Mouse (Mus musculus) common myeloid progenitor, adult 5-6 weeks (primary cell): ENCODE results near the gene Rilpl1. TPM values are rescaled to one million over a fixed set of nuclear protein-coding genes. Genes with fewer than 3 reads are reported as not detected.
A peak's percentile ranks its signal among the peaks of the same experiment; 100 is the strongest.
"Not testable (repeated sequence)": the region's sequence is repeated elsewhere in the genome, so short reads cannot be mapped to it uniquely, and the experiment has no call there.

Source experiments
- ATAC-seq: replicated peaks from 2 replicates; pipeline ENCODE4 v1.8.0; 2016; ENCODE audit warnings: low read depth, mild to moderate bottlenecking, moderate TSS enrichment, inconsistent platforms; ENCODE audit not compliant: poor library complexity, severe bottlenecking
- total RNA-seq: library from RNA; stranded (forward); fragments of 200-1000, 187-1606 nt; gene quantifications from 2 replicates; pipeline ENCODE4 v1.2.3, GENCODE M21; 2017

The Rilpl1 gene
- total RNA-seq, 1 experiment from 2014 or later, result 5.3 TPM

- not testable (repeated sequence) for ATAC-seq
These were observed 70.3 kb downstream of the Rilpl1 start for GRCm38 (mm10) chr5:124460922-124461321.

- no peak for ATAC-seq
These were observed 74.4 kb downstream of the Rilpl1 start for GRCm38 (mm10) chr5:124456762-124457161.

- no peak for ATAC-seq
These were observed 77.1 kb downstream of the Rilpl1 start for GRCm38 (mm10) chr5:124454082-124454419.

- no peak for ATAC-seq
These were observed 77.7 kb downstream of the Rilpl1 start for GRCm38 (mm10) chr5:124453339-124454081.

- ATAC-seq, result no peak
These were observed 78.5 kb downstream of the Rilpl1 start for GRCm38 (mm10) chr5:124452494-124453228.

- ATAC-seq, result no peak
These were observed 80.4 kb downstream of the Rilpl1 start for GRCm38 (mm10) chr5:124450641-124451340.

- ATAC-seq, result no peak
These were observed 81.1 kb downstream of the Rilpl1 start for GRCm38 (mm10) chr5:124450051-124450450.

GRCm38 (mm10) chr5:124449494-124449893 lies 81.7 kb downstream of the Rilpl1 start:
- no peak for ATAC-seq

- ATAC-seq, result peak; percentile 77
These were observed 84.8 kb downstream of the Rilpl1 start for GRCm38 (mm10) chr5:124446301-124446881.

- no peak for ATAC-seq
These were observed 85.4 kb downstream of the Rilpl1 start for GRCm38 (mm10) chr5:124445621-124446293.

GRCm38 (mm10) chr5:124444661-124445561 lies 86.3 kb downstream of the Rilpl1 start:
- peak; percentile 34 for ATAC-seq

- ATAC-seq, result no peak
These were observed 87.0 kb downstream of the Rilpl1 start for GRCm38 (mm10) chr5:124444208-124444607.

Other genes with a start within 250 kb of the Rilpl1 start
- gene Mphosph9, start 203.4 kb downstream of the Rilpl1 start, total RNA-seq, result 40.4 and 41.3 TPM in 2 replicates
- gene 2810006K23Rik, start 203.3 kb downstream of the Rilpl1 start, total RNA-seq, result 22.9 and 25.5 TPM in 2 replicates
- 151 and 188 TPM in 2 replicates for gene Cdk2ap1, start 168.3 kb downstream of the Rilpl1 start, total RNA-seq
- gene Sbno1, start 105.4 kb downstream of the Rilpl1 start, total RNA-seq, result 195 and 219 TPM in 2 replicates
- 130 and 182 TPM in 2 replicates for gene Kmt5a, start 91.5 kb downstream of the Rilpl1 start, total RNA-seq
- gene Rilpl2, start 53.0 kb downstream of the Rilpl1 start, total RNA-seq, result 23.1 and 32.4 TPM in 2 replicates
- gene Snrnp35, start 48.3 kb downstream of the Rilpl1 start, total RNA-seq, result 12.1 and 15.4 TPM in 2 replicates
- 643 and 733 TPM in 2 replicates for gene Tmed2, start 9.3 kb upstream of the Rilpl1 start, total RNA-seq
- gene Ddx55, start 21.5 kb upstream of the Rilpl1 start, total RNA-seq, result 18.5 and 21.4 TPM in 2 replicates
- 37.9 and 61.6 TPM in 2 replicates for gene Eif2b1, start 47.7 kb upstream of the Rilpl1 start, total RNA-seq
- 33.8 and 39.2 TPM in 2 replicates for gene Gtf2h3, start 47.7 kb upstream of the Rilpl1 start, total RNA-seq
- gene Atp6v0a2, start 97.2 kb upstream of the Rilpl1 start, total RNA-seq, result 19.4 and 23.0 TPM in 2 replicates
- not detected in 2 replicates for gene Dnah10, start 193.7 kb upstream of the Rilpl1 start, total RNA-seq